Mouse (Mus musculus) embryonic fibroblast, embryonic 13.5 days (primary cell): Measurements from ENCODE around the gene Basp1.

ENCODE experiments used
- CTCF ChIP-seq: IDR thresholded peaks from 2 replicates; pipeline ENCODE4 v1.5.1; 2011; ENCODE audit warnings: mild to moderate bottlenecking, control low read depth, low read length, moderate library complexity, borderline replicate concordance; ENCODE audit not compliant: insufficient read depth
- POLR2A ChIP-seq: IDR thresholded peaks from 2 replicates; pipeline ENCODE4 v1.6.1; 2011; ENCODE audit warnings: low read depth, mild to moderate bottlenecking, control low read depth, low read length, moderate library complexity

DNA sequence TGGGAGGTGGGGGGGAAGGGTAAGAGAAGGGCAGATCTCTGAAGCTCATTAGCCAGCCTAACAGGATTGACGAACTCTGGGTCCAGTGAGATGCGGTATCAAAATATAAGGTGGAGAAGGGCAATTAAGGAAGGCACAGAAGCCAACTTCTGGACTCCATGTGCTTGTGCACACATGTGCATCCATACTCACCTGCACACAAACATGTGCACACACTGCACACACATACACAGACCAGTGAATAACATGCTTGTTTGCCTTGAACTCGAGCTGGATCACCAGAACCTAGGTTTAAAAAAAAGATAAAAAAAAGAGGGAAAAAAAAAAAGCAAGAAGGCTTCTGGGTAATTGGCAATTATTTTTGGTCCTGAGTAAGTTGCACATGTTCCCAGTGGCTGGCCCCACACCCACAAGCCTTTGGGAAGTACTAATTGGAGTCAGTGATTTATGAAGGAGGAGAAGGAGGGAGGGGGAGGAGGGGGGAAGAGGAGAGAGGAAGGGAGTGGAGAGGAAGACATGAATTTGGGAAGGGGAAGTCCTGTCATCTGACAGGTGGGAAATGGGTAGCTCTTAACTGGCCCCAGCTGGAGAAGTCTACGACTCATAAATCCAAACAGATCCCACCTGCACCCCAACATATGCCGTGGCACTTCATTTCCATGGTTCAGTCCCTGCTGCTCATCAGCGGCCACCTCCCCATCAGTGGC lies 48.6 kb upstream of the Basp1 start:
- TF ChIP-seq POLR2A (no peak), CTCF (no peak)
